Mouse (Mus musculus) activated CD4-positive, CD25-positive, alpha-beta regulatory T cell (primary cell): Measurements from ENCODE around the gene Olfr1115. TPM values are rescaled to one million over a fixed set of nuclear protein-coding genes. Genes with fewer than 3 reads are reported as not detected.

Experiments used
- polyA plus RNA-seq, 2 experiments: library from polyadenylated mRNA; unstranded; fragments of 100-300 nt; shearing (Covaris generic); gene quantifications; one replicate each; pipeline ENCODE4 v1.2.1; 2017

Gene Olfr1115
- not detected for polyA plus RNA-seq

GRCm38 (mm10) chr2:87247713-87248112 is at the start of gene Olfr1115:
TSS of gene Olfr1115 (plus strand) at chr2:87248013.

GRCm38 (mm10) chr2:87208670-87209069 is 39.1 kb upstream of the Olfr1115 start, which contains the start of gene Olfr1113:
TSS of gene Olfr1113 (plus strand) at chr2:87208970.

GRCm38 (mm10) chr2:87267234-87267633 is 19.4 kb downstream of the Olfr1115 start, which contains the start of gene Olfr1116:
TSS of gene Olfr1116 (plus strand) at chr2:87267534.

Other genes with a start within 250 kb of the Olfr1115 start
- gene Olfr1102, start 249.6 kb upstream of the Olfr1115 start, polyA plus RNA-seq: not detected
- gene Olfr1104, start 220.9 kb upstream of the Olfr1115 start, polyA plus RNA-seq: not detected
- under 1 TPM; 0.11 TPM for gene Olfr1105, start 211.5 kb upstream of the Olfr1115 start, polyA plus RNA-seq
- gene Olfr1106, start 195.7 kb upstream of the Olfr1115 start, polyA plus RNA-seq: under 1 TPM in 1 of 2 experiments, not detected in 1; 0.18 TPM
- gene Olfr1107, start 172.2 kb upstream of the Olfr1115 start, polyA plus RNA-seq: not detected
- gene Olfr1109, start 152.0 kb upstream of the Olfr1115 start, polyA plus RNA-seq: under 1 TPM in 1 of 2 experiments, not detected in 1; 0.23 TPM
- gene Olfr259, start 133.4 kb upstream of the Olfr1115 start, polyA plus RNA-seq: not detected
- not detected for gene Olfr1110, start 107.7 kb upstream of the Olfr1115 start, polyA plus RNA-seq
- not detected for gene Olfr1111, start 95.4 kb upstream of the Olfr1115 start, polyA plus RNA-seq
- not detected for gene Olfr1112, start 60.2 kb upstream of the Olfr1115 start, polyA plus RNA-seq
- not detected for gene Olfr1113, start 39.0 kb upstream of the Olfr1115 start, polyA plus RNA-seq
- gene Olfr1116, start 19.5 kb downstream of the Olfr1115 start, polyA plus RNA-seq: under 1 TPM in 1 of 2 experiments, not detected in 1; 0.17 TPM
- under 1 TPM in 1 of 2 experiments, not detected in 1; 0.09 TPM for gene Olfr1118, start 59.6 kb downstream of the Olfr1115 start, polyA plus RNA-seq
- under 1 TPM in 1 of 2 experiments, not detected in 1; 0.10 TPM for gene Olfr1120, start 106.8 kb downstream of the Olfr1115 start, polyA plus RNA-seq
- not detected for gene Olfr1121, start 121.9 kb downstream of the Olfr1115 start, polyA plus RNA-seq
- under 1 TPM in 1 of 2 experiments, not detected in 1; 0.21 TPM for gene Olfr1122, start 137.8 kb downstream of the Olfr1115 start, polyA plus RNA-seq
- under 1 TPM in 1 of 2 experiments, not detected in 1; 0.22 TPM for gene Olfr1123, start 168.6 kb downstream of the Olfr1115 start, polyA plus RNA-seq
- under 1 TPM; 0.13 to 0.14 TPM for gene Olfr1124, start 182.3 kb downstream of the Olfr1115 start, polyA plus RNA-seq
- not detected for gene Olfr1126, start 205.9 kb downstream of the Olfr1115 start, polyA plus RNA-seq
- gene Pramel7, start 249.1 kb downstream of the Olfr1115 start, polyA plus RNA-seq: under 1 TPM in 1 of 2 experiments, not detected in 1; 0.27 TPM